In genomic region chr3:147080197-147080596, GRCm38 (mm10) we compare ENCODE assay signal across 25 mouse cellular contexts.
A peak's percentile ranks its signal among the peaks of the same experiment; 100 is the strongest.
DNase-seq lines count a peak whose midpoint lies in the region; ATAC-seq and TF ChIP-seq lines count a peak whose summit lies in the region.
"Had no signal": no experiment of that assay in that cellular context is flagged by ENCODE, and none has a peak within 500 bp of the region (broad histone marks: within the 10 kb centered on the region; RNA-seq: fewer than 3 reads in every experiment).

No protein-coding gene starts in this region.

- no peak for DNase-seq in heart, adult 8-10 months (ENCODE audit: low spot score)
- DNase-seq in midbrain, embryonic 10.5 days (ENCODE audit: low spot score): no peak
- no peak for DNase-seq in midbrain, postnatal 0 days (ENCODE audit: low spot score)
- DNase-seq in forebrain, postnatal 0 days: peak; percentile 40
- DNase-seq in right cerebral cortex, postnatal 14 days: no peak
- DNase-seq in embryonic facial prominence, embryonic 10.5 days (ENCODE audit: low spot score): no peak
- DNase-seq: adrenal gland, adult 2 months; B cell, adult 2 months; cerebellum, adult 11-12 months; cerebellum, postnatal 14 days; gastrocnemius, postnatal 10 days; kidney, adult 8-10 months; kidney, postnatal 10 days; liver; retina, postnatal 1 day had no signal

- no peaks in the 10 kb centered on the region for H3K36me3 ChIP-seq in heart, embryonic 12.5 days
- no peaks in the 10 kb centered on the region for H3K36me3 ChIP-seq in midbrain, embryonic 10.5 days
- no peaks in the 10 kb centered on the region for H3K36me3 ChIP-seq in midbrain, postnatal 0 days (ENCODE audit: insufficient read depth, low read length)
- H3K36me3 ChIP-seq in forebrain, embryonic 12.5 days (replicated peaks): no peaks in the 10 kb centered on the region
- H3K36me3 ChIP-seq in forebrain, postnatal 0 days (ENCODE audit: insufficient read depth): no peaks in the 10 kb centered on the region
- H3K36me3 ChIP-seq in embryonic facial prominence, embryonic 10.5 days (replicated peaks): no peaks in the 10 kb centered on the region
- H3K36me3 ChIP-seq: embryonic facial prominence, embryonic 13.5 days; G1E; hindbrain, embryonic 13.5 days; limb, embryonic 10.5 days; liver, embryonic 15.5 days; neural tube, embryonic 12.5 days had no signal

- no peak overlapping the region for H3K4me3 ChIP-seq in heart, embryonic 12.5 days
- H3K4me3 ChIP-seq in midbrain, embryonic 10.5 days: no peak overlapping the region
- no peak overlapping the region for H3K4me3 ChIP-seq in midbrain, postnatal 0 days (ENCODE audit: low read depth, low read length)
- H3K4me3 ChIP-seq in forebrain, embryonic 12.5 days (replicated peaks): no peak overlapping the region
- H3K4me3 ChIP-seq in forebrain, postnatal 0 days (ENCODE audit: low read depth, low read length): no peak overlapping the region
- no peak overlapping the region for H3K4me3 ChIP-seq in embryonic facial prominence, embryonic 10.5 days
- H3K4me3 ChIP-seq: embryonic facial prominence, embryonic 13.5 days; hindbrain, embryonic 13.5 days; limb, embryonic 10.5 days; liver, embryonic 15.5 days; neural tube, embryonic 12.5 days had no signal

- no peaks in the 10 kb centered on the region for H3K27me3 ChIP-seq in heart, embryonic 12.5 days (replicated peaks)
- no peaks in the 10 kb centered on the region for H3K27me3 ChIP-seq in midbrain, embryonic 10.5 days (ENCODE audit: low read depth, poor library complexity, severe bottlenecking)
- no peaks in the 10 kb centered on the region for H3K27me3 ChIP-seq in midbrain, postnatal 0 days (ENCODE audit: insufficient read depth, low read length)
- H3K27me3 ChIP-seq in forebrain, embryonic 12.5 days: no peaks in the 10 kb centered on the region
- H3K27me3 ChIP-seq in forebrain, postnatal 0 days (ENCODE audit: insufficient read depth, low read length): no peaks in the 10 kb centered on the region
- no peaks in the 10 kb centered on the region for H3K27me3 ChIP-seq in embryonic facial prominence, embryonic 10.5 days (replicated peaks; ENCODE audit: low read depth, poor library complexity, severe bottlenecking)
- H3K27me3 ChIP-seq: CH12.LX; embryonic facial prominence, embryonic 13.5 days; hindbrain, embryonic 13.5 days; liver, embryonic 15.5 days; neural tube, embryonic 12.5 days had no signal

- H3K9ac ChIP-seq in heart, embryonic 12.5 days: no peak overlapping the region
- no peak overlapping the region for H3K9ac ChIP-seq in midbrain, postnatal 0 days (replicated peaks; ENCODE audit: low read length, poor library complexity, severe bottlenecking)
- no peak overlapping the region for H3K9ac ChIP-seq in forebrain, embryonic 12.5 days
- H3K9ac ChIP-seq in forebrain, postnatal 0 days: no peak overlapping the region
- H3K9ac ChIP-seq: embryonic facial prominence, embryonic 13.5 days; hindbrain, embryonic 13.5 days; liver, embryonic 15.5 days; neural tube, embryonic 12.5 days had no signal

- ATAC-seq in heart, embryonic 12.5 days (ENCODE audit: insufficient number of reproducible peaks, low FRiP score): no peak
- no peak for ATAC-seq in midbrain, postnatal 0 days (ENCODE audit: low FRiP score)
- peak; percentile 19; the same call in 1 of the 2 replicates for ATAC-seq in forebrain, embryonic 12.5 days (ENCODE audit: low FRiP score)
- peak; percentile 61; the same call in 1 of the 2 replicates for ATAC-seq in forebrain, postnatal 0 days

- peak overlapping the region; percentile 80 for H3K27ac ChIP-seq in heart, embryonic 12.5 days (ENCODE audit: poor library complexity, severe bottlenecking)
- 0 out of 2 replicates have a peak overlapping the region, but pooled peaks have one; percentile 38 for H3K27ac ChIP-seq in midbrain, embryonic 10.5 days (replicated peaks)
- no peak overlapping the region for H3K27ac ChIP-seq in midbrain, postnatal 0 days (ENCODE audit: low read depth, low read length)
- no peak overlapping the region for H3K27ac ChIP-seq in forebrain, embryonic 12.5 days
- no peak overlapping the region for H3K27ac ChIP-seq in forebrain, postnatal 0 days (ENCODE audit: low read depth, low read length)
- H3K27ac ChIP-seq in embryonic facial prominence, embryonic 10.5 days (replicated peaks): no peak overlapping the region
- H3K27ac ChIP-seq: embryonic facial prominence, embryonic 13.5 days; hindbrain, embryonic 13.5 days; limb, embryonic 10.5 days; liver, embryonic 15.5 days; macrophage; neural tube, embryonic 12.5 days had no signal

- H3K4me2 ChIP-seq in heart, embryonic 12.5 days: no peak overlapping the region
- H3K4me2 ChIP-seq in midbrain, postnatal 0 days (ENCODE audit: low read depth, low read length, poor library complexity, severe bottlenecking): no peak overlapping the region
- no peak overlapping the region for H3K4me2 ChIP-seq in forebrain, embryonic 12.5 days
- H3K4me2 ChIP-seq in forebrain, postnatal 0 days (ENCODE audit: low read depth): no peak overlapping the region
- H3K4me2 ChIP-seq: embryonic facial prominence, embryonic 13.5 days; hindbrain, embryonic 13.5 days; liver, embryonic 15.5 days; neural tube, embryonic 12.5 days had no signal

- no peaks in the 10 kb centered on the region for H3K9me3 ChIP-seq in heart, embryonic 12.5 days (replicated peaks)
- H3K9me3 ChIP-seq in midbrain, embryonic 10.5 days (replicated peaks): no peaks in the 10 kb centered on the region
- no peaks in the 10 kb centered on the region for H3K9me3 ChIP-seq in midbrain, postnatal 0 days (ENCODE audit: low read length)
- H3K9me3 ChIP-seq in forebrain, embryonic 12.5 days: no peaks in the 10 kb centered on the region
- no peaks in the 10 kb centered on the region for H3K9me3 ChIP-seq in forebrain, postnatal 0 days (ENCODE audit: low read length)
- H3K9me3 ChIP-seq in embryonic facial prominence, embryonic 10.5 days: no peaks in the 10 kb centered on the region
- H3K9me3 ChIP-seq: embryonic facial prominence, embryonic 13.5 days; hindbrain, embryonic 13.5 days; limb, embryonic 10.5 days; liver, embryonic 15.5 days; neural tube, embryonic 12.5 days had no signal

- no peak for TF ChIP-seq CTCF in midbrain, postnatal 0 days (IDR thresholded peaks at IDR 0.05)
- TF ChIP-seq CTCF in forebrain, postnatal 0 days (IDR thresholded peaks at IDR 0.05; ENCODE audit: low read depth): no peak

- H3K4me1 ChIP-seq in heart, embryonic 12.5 days (replicated peaks): peaks cover 9% of the 10 kb centered on the region; the same call in 1 of the 2 replicates
- peaks cover 54% of the 10 kb centered on the region for H3K4me1 ChIP-seq in midbrain, embryonic 10.5 days
- no peaks in the 10 kb centered on the region for H3K4me1 ChIP-seq in midbrain, postnatal 0 days (ENCODE audit: insufficient read depth, low read length)
- H3K4me1 ChIP-seq in forebrain, embryonic 12.5 days: peaks cover 42% of the 10 kb centered on the region
- peaks cover 13% of the 10 kb centered on the region; the same call in 1 of the 2 replicates for H3K4me1 ChIP-seq in forebrain, postnatal 0 days (ENCODE audit: insufficient read depth)
- H3K4me1 ChIP-seq in embryonic facial prominence, embryonic 10.5 days: peaks cover 24% of the 10 kb centered on the region
- H3K4me1 ChIP-seq: liver, embryonic 15.5 days had no signal

- WGBS in heart, embryonic 12.5 days: 83% methylated on average over 3 of the region's 3 CpGs
- 67% methylated on average over 3 of the region's 3 CpGs for WGBS in midbrain, embryonic 10.5 days
- WGBS in midbrain, postnatal 0 days: 73% methylated on average over 3 of the region's 3 CpGs
- 38% methylated on average over 3 of the region's 3 CpGs for WGBS in forebrain, embryonic 12.5 days
- WGBS in forebrain, postnatal 0 days: 36% methylated on average over 3 of the region's 3 CpGs
- WGBS in embryonic facial prominence, embryonic 10.5 days: 83% methylated on average over 3 of the region's 3 CpGs

Comparison
In these comparisons a context has a peak if more than half of its experiments do, and no peak if none do; other contexts are left out.
1. H3K27ac ChIP-seq: peak in heart, embryonic 12.5 days (single experiment) and midbrain, embryonic 10.5 days (single experiment); none in midbrain, postnatal 0 days (single experiment), forebrain, embryonic 12.5 days (single experiment), forebrain, postnatal 0 days (single experiment) and embryonic facial prominence, embryonic 10.5 days (single experiment).
2. ATAC-seq: peak in forebrain, embryonic 12.5 days (single experiment) and forebrain, postnatal 0 days (single experiment); none in heart, embryonic 12.5 days (single experiment) and midbrain, postnatal 0 days (single experiment).